Mouse (Mus musculus) hindbrain, embryonic 15.5 days (tissue): Measurements from ENCODE around the gene Ranbp3l. TPM values are rescaled to one million over a fixed set of nuclear protein-coding genes. Genes with fewer than 3 reads are reported as not detected.

ENCODE experiments used
- ATAC-seq: fragments of 200-750 bp; cut with Nextera tagmentation; 2 replicates; pipeline ENCODE4 v1.8.0; 2017; ENCODE audit warnings: low read depth, moderate number of reproducible peaks, moderate TSS enrichment; ENCODE audit not compliant: low FRiP score
- H3K27ac ChIP-seq: fragments of 300-500 bp; sonication (generic); replicated peaks from 2 replicates; pipeline ENCODE4 v1.5.1; 2015; ENCODE audit warnings: mild to moderate bottlenecking, inconsistent platforms
- H3K27me3 ChIP-seq: fragments of 300-500 bp; sonication (generic); 2 replicates; pipeline ENCODE4 v1.6.1; 2015; ENCODE audit warnings: control low read depth, inconsistent platforms
- H3K36me3 ChIP-seq: fragments of 300-500 bp; sonication (generic); 2 replicates; pipeline ENCODE4 v1.6.1; 2015; ENCODE audit warnings: control low read depth, inconsistent platforms
- H3K4me1 ChIP-seq: fragments of 300-500 bp; sonication (generic); replicated peaks from 2 replicates; pipeline ENCODE4 v1.6.1; 2015; ENCODE audit warnings: control low read depth, inconsistent platforms
- H3K4me2 ChIP-seq: fragments of 300-500 bp; sonication (generic); 2 replicates; pipeline ENCODE4 v1.6.1; 2015; ENCODE audit warnings: moderate library complexity, mild to moderate bottlenecking, inconsistent platforms
- H3K4me3 ChIP-seq: fragments of 300-500 bp; sonication (generic); 2 replicates; pipeline ENCODE4 v1.5.1; 2015; ENCODE audit warnings: mild to moderate bottlenecking, inconsistent platforms
- H3K9ac ChIP-seq: fragments of 300-500 bp; sonication (generic); 2 replicates; pipeline ENCODE4 v1.6.1; 2015; ENCODE audit warnings: inconsistent platforms
- H3K9me3 ChIP-seq: fragments of 300-500 bp; sonication (generic); 2 replicates; pipeline ENCODE4 v1.6.1; 2016; ENCODE audit warnings: control low read depth, inconsistent platforms
- WGBS: fragments of 180-500 bp; shearing (Covaris S2); methylation state at CpG from one replicate; pipeline ENCODE4 v1.1.7; 2015; 5-methylcytosine and 5-hydroxymethylcytosine counted together
- polyA plus RNA-seq: library from polyadenylated mRNA; unstranded; fragments of >200 nt; fragmentation: Nextera tagmentation; extraction: Ambion mirVana; gene quantifications from 2 replicates; pipeline ENCODE4 v1.2.1, GENCODE M21; 2015

The Ranbp3l gene
- polyA plus RNA-seq, 1 experiment from 2014 or later = 12.4 TPM

GRCm38 (mm10) chr15:9106303-9107074 lies 138.7 kb downstream of the Ranbp3l start:
- H3K9ac ChIP-seq = no peak overlapping the region
- no peaks in the 10 kb centered on the region for H3K9me3 ChIP-seq
- H3K27ac ChIP-seq = no peak overlapping the region
- no peak for ATAC-seq
- no peak overlapping the region for H3K4me2 ChIP-seq
- H3K36me3 ChIP-seq = peaks cover 27% of the 10 kb centered on the region
- H3K4me1 ChIP-seq = no peaks in the 10 kb centered on the region
- no peaks in the 10 kb centered on the region for H3K27me3 ChIP-seq
- 81% methylated on average over 13 of the region's 13 CpGs for WGBS
- no peak overlapping the region for H3K4me3 ChIP-seq

GRCm38 (mm10) chr15:9110526-9111347 lies 143.0 kb downstream of the Ranbp3l start:
- Histone ChIP-seq H3K9ac (no peak overlapping the region), H3K4me2 (no peak overlapping the region), H3K36me3 (peaks cover 37% of the 10 kb centered on the region), H3K4me3 (no peak overlapping the region), H3K4me1 (no peaks in the 10 kb centered on the region), H3K9me3 (no peaks in the 10 kb centered on the region), H3K27me3 (no peaks in the 10 kb centered on the region), H3K27ac (no peak overlapping the region)
- 89% methylated on average over 6 of the region's 6 CpGs for WGBS
- ATAC-seq = no peak

GRCm38 (mm10) chr15:9111648-9112047 lies 143.9 kb downstream of the Ranbp3l start:
- peaks cover 37% of the 10 kb centered on the region for H3K36me3 ChIP-seq
- H3K9ac ChIP-seq = no peak overlapping the region
- WGBS = 89% methylated on average over 3 of the region's 3 CpGs
- no peaks in the 10 kb centered on the region for H3K4me1 ChIP-seq
- no peak for ATAC-seq
- no peak overlapping the region for H3K4me3 ChIP-seq
- no peak overlapping the region for H3K4me2 ChIP-seq
- H3K27me3 ChIP-seq = no peaks in the 10 kb centered on the region
- H3K9me3 ChIP-seq = no peaks in the 10 kb centered on the region
- H3K27ac ChIP-seq = no peak overlapping the region

- 80% methylated on average over 9 of the region's 9 CpGs for WGBS
- no peak for ATAC-seq
- no peaks in the 10 kb centered on the region for H3K27me3 ChIP-seq
- no peak overlapping the region for H3K4me3 ChIP-seq
- H3K9me3 ChIP-seq = no peaks in the 10 kb centered on the region
- no peak overlapping the region for H3K9ac ChIP-seq
- H3K36me3 ChIP-seq = peaks cover 34% of the 10 kb centered on the region
- H3K4me1 ChIP-seq = no peaks in the 10 kb centered on the region
- H3K27ac ChIP-seq = no peak overlapping the region
- H3K4me2 ChIP-seq = no peak overlapping the region
Observed at GRCm38 (mm10) chr15:9113556-9113955, 145.8 kb downstream of the Ranbp3l start.

- peaks cover 39% of the 10 kb centered on the region for H3K36me3 ChIP-seq
Observed at GRCm38 (mm10) chr15:9114131-9114530, 146.4 kb downstream of the Ranbp3l start.

GRCm38 (mm10) chr15:9114599-9114998 lies 146.8 kb downstream of the Ranbp3l start:
- Histone ChIP-seq H3K4me1 (no peaks in the 10 kb centered on the region), H3K4me2 (no peak overlapping the region), H3K27ac (no peak overlapping the region), H3K36me3 (peaks cover 42% of the 10 kb centered on the region), H3K9me3 (no peaks in the 10 kb centered on the region), H3K27me3 (no peaks in the 10 kb centered on the region), H3K4me3 (no peak overlapping the region), H3K9ac (no peak overlapping the region)
- 78% methylated on average over 5 of the region's 5 CpGs for WGBS
- ATAC-seq = no peak

More at GRCm38 (mm10) chr15:9114131-9114530, 146.4 kb downstream of the Ranbp3l start:
- H3K4me3 ChIP-seq = no peak overlapping the region
- ATAC-seq = no peak
- H3K9me3 ChIP-seq = no peaks in the 10 kb centered on the region
- H3K27ac ChIP-seq = no peak overlapping the region
- no peak overlapping the region for H3K4me2 ChIP-seq
- no peaks in the 10 kb centered on the region for H3K27me3 ChIP-seq
- H3K4me1 ChIP-seq = no peaks in the 10 kb centered on the region
- H3K9ac ChIP-seq = no peak overlapping the region
- 89% methylated on average over 4 of the region's 4 CpGs for WGBS

Other genes with a start within 250 kb of the Ranbp3l start
- gene Nadk2, start 103.3 kb downstream of the Ranbp3l start, polyA plus RNA-seq = 26.5 and 26.7 TPM in 2 replicates
- gene Lmbrd2, start 172.6 kb downstream of the Ranbp3l start, polyA plus RNA-seq = 3.5 TPM in 2 replicates
- gene Skp2, start 187.5 kb downstream of the Ranbp3l start, polyA plus RNA-seq = 19.7 and 22.8 TPM in 2 replicates